Mouse (Mus musculus): ENCODE data around the gene Asprv1. TPM values are rescaled to one million over a fixed set of nuclear protein-coding genes. Genes with fewer than 3 reads are reported as not detected.

Asprv1 gene
- polyA plus RNA-seq, 2 experiments = 0.28 to 0.33 TPM

DNA sequence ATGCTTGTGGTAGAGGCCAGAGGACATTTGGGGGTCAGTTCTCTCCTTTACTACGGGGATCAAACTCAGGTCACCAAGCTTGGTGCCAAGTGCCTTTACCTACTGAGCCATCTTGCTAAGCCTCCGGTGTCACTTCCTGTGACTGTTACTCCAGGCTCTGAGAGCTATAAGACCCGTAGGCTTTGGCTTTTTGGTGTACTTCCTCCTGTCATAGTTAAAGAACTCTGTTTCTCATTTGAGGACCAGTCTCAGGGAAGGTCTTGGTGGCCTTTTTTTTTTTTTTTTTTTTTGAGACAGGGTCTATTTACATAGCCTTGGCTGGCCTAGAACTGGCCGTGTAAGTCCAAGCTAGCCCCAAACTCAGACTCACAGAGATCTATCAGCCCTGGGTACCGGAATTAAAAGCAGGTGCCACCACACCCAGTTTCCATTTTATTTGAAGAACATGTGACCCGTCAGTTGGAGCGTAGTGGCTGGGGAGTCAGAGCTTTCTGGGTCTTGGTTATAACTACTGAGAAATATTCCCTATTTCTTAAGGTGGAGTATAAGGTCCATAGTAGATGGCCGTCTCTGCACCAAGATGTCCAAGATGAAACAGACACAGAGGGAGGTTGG, 44.3 kb upstream of the Asprv1 start:
- DNase-seq (ENCODE audit: low read depth in 3 of 3, low spot score in 3 of 3) (no peak), ATAC-seq (ENCODE audit: insufficient read depth) (no peak)
- TF ChIP-seq CTCF (IDR thresholded peaks at IDR 0.05; ENCODE audit: low read depth) (no peak), EP300 (IDR thresholded peaks at IDR 0.05; ENCODE audit: low read depth) (no peak)
- no peaks in the 10 kb centered on the region for H3K36me3 ChIP-seq (replicated peaks; ENCODE audit: control insufficient read depth, insufficient read depth, low read depth)
- peaks cover 4 to 14% of the 10 kb centered on the region in 2 experiments; a peak in 2 of 4 replicates for H3K4me1 ChIP-seq (replicated peaks; ENCODE audit: control insufficient read depth in 2 of 2, insufficient read depth in 2 of 2, low read length in 1 of 2)
- H3K27me3 ChIP-seq (ENCODE audit: control insufficient read depth, insufficient read depth, low read length) = no peaks in the 10 kb centered on the region
- no peak overlapping the region for H3K4me2 ChIP-seq (ENCODE audit: low read depth)
- no peak overlapping the region for H3K9ac ChIP-seq (replicated peaks)
- H3K27ac ChIP-seq = no peak overlapping the region
- 50% methylated on average over 8 of the region's 8 CpGs for WGBS (ENCODE audit: insufficient replicate concordance)
- H3K4me3 ChIP-seq (ENCODE audit: insufficient read depth in 1 of 2, low read depth in 2 of 2, low read length in 2 of 2) = no peak overlapping the region
- H3K9me3 ChIP-seq (ENCODE audit: control insufficient read depth, low read length) = no peaks in the 10 kb centered on the region

DNA sequence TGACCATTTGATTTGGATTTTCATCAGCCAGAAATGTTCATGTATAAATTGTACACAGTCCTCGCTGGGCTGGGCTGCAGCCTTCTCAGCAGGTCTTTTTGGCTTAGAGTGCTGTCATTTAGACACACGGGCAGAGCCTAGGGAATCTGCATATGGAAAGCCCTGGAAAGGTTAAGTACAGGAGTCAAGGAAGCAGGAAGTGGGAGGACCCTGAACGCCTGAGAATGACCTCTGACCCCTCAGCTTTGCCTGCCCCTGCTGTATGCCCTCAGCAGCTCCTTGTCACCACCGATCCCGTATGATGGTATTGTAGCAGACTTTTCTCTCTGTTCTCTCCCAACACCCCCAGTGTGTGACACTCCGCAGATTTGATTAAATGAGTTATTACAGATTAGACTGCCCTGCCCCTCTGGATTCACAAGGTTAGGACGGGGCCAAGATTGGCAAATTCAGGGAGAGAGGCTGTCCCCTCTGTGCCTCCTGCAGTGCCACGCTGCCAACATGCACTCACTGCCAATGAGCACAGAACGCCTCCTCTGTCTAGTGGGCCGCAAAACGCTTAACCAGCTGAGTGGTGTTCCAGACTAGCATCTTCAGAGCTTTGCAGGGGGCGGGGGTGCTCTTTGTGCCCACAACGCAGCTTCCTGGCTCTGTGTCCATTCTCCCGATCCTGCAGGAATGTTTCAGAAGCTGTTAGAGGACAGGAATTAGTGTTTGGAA, 43.5 kb upstream of the Asprv1 start:
- ATAC-seq (ENCODE audit: insufficient read depth) = peak; percentile 22; the same call in 1 of the 2 replicates
- WGBS (ENCODE audit: insufficient replicate concordance) = 35% methylated on average over 14 of the region's 14 CpGs
- H3K9me3 ChIP-seq (ENCODE audit: control insufficient read depth, low read length) = no peaks in the 10 kb centered on the region
- TF ChIP-seq CTCF (IDR thresholded peaks at IDR 0.05; ENCODE audit: low read depth) (no peak), EP300 (IDR thresholded peaks at IDR 0.05; ENCODE audit: low read depth) (no peak)
- H3K4me3 ChIP-seq (ENCODE audit: insufficient read depth in 1 of 2, low read depth in 2 of 2, low read length in 2 of 2) = peak overlapping the region in 1 of 2 experiments; percentile 9; a peak in 2 of 4 replicates
- no peak overlapping the region for H3K27ac ChIP-seq
- H3K36me3 ChIP-seq (replicated peaks; ENCODE audit: control insufficient read depth, insufficient read depth, low read depth) = no peaks in the 10 kb centered on the region
- no peak for DNase-seq (ENCODE audit: low read depth in 3 of 3, low spot score in 3 of 3)
- no peak overlapping the region for H3K9ac ChIP-seq (replicated peaks)
- H3K4me2 ChIP-seq (ENCODE audit: low read depth) = peak overlapping the region; percentile 50
- no peaks in the 10 kb centered on the region for H3K27me3 ChIP-seq (ENCODE audit: control insufficient read depth, insufficient read depth, low read length)
- H3K4me1 ChIP-seq (replicated peaks; ENCODE audit: control insufficient read depth in 2 of 2, insufficient read depth in 2 of 2, low read length in 1 of 2) = peaks cover 4 to 14% of the 10 kb centered on the region in 2 experiments; a peak in 2 of 4 replicates

DNA sequence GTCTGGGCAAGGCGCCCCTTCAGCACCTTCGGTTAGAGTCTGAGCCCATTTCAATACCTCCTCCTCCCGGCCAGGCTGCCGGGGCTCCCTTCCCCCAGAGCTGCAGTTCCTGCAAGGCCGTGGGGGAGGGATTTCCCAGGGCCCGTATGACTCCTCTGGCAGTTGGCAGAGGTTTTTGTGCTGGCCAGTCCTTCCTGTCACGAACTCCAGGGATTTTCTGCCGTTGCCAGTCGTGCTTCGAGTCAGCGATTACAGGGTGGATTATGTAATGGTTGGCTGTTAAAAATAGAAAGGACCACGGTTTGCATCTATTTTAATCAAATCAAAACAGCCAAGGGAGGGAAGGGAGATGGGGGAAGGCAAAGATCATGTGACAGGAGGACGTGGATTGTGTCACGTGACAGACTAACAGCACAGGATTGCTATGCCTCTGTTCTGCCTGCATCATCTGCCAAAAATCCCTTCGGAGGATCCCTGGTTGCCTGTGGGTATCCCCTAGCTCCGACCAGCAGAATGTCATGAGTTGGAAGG, 42.8 kb upstream of the Asprv1 start:
- Histone ChIP-seq H3K4me1 (replicated peaks; ENCODE audit: control insufficient read depth in 2 of 2, insufficient read depth in 2 of 2, low read length in 1 of 2) (peaks cover 4 to 14% of the 10 kb centered on the region in 2 experiments; a peak in 2 of 4 replicates), H3K9ac (replicated peaks) (no peak overlapping the region), H3K4me3 (ENCODE audit: insufficient read depth in 1 of 2, low read depth in 2 of 2, low read length in 2 of 2) (peak overlapping the region; percentile 9 to 14; a peak in 3 of 4 replicates), H3K27ac (no peak overlapping the region), H3K4me2 (ENCODE audit: low read depth) (peak overlapping the region; percentile 50), H3K27me3 (ENCODE audit: control insufficient read depth, insufficient read depth, low read length) (no peaks in the 10 kb centered on the region), H3K36me3 (replicated peaks; ENCODE audit: control insufficient read depth, insufficient read depth, low read depth) (no peaks in the 10 kb centered on the region), H3K9me3 (ENCODE audit: control insufficient read depth, low read length) (no peaks in the 10 kb centered on the region)
- WGBS (ENCODE audit: insufficient replicate concordance) = 9% methylated on average over 16 of the region's 16 CpGs
- TF ChIP-seq EP300 (IDR thresholded peaks at IDR 0.05; ENCODE audit: low read depth) = no peak
- no peak for TF ChIP-seq CTCF (IDR thresholded peaks at IDR 0.05; ENCODE audit: low read depth)
- peak; percentile 61 for ATAC-seq (ENCODE audit: insufficient read depth)
- DNase-seq (ENCODE audit: low read depth in 3 of 3, low spot score in 3 of 3) = peak in 1 of 3 experiments; percentile 36

DNA sequence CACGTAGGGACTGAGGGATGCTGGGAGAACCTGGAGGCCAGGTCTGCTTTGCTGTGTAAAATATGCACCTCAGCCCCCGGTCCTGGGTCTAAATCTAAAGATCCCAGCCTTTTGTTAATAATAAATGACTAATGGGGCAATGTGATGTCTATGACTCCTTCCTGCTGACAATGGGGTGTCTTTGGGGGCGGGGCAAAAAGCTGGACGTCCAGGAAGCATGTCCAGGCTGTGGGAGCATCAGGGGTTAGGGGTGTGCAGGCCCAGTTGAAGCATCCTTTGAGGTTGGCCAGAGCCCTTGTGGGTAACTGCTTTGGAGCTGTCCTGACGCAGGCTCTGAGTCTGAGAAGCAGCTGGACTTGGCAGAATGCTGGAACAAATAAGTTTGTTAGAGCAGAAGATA, 41.9 kb upstream of the Asprv1 start:
- H3K27me3 ChIP-seq (ENCODE audit: control insufficient read depth, insufficient read depth, low read length) = no peaks in the 10 kb centered on the region
- no peaks in the 10 kb centered on the region for H3K36me3 ChIP-seq (replicated peaks; ENCODE audit: control insufficient read depth, insufficient read depth, low read depth)
- 56% methylated on average over 5 of the region's 5 CpGs for WGBS (ENCODE audit: insufficient replicate concordance)
- no peak overlapping the region for H3K4me3 ChIP-seq (ENCODE audit: insufficient read depth in 1 of 2, low read depth in 2 of 2, low read length in 2 of 2)
- H3K4me2 ChIP-seq (ENCODE audit: low read depth) = no peak overlapping the region
- DNase-seq (ENCODE audit: low read depth in 3 of 3, low spot score in 3 of 3) (no peak), ATAC-seq (ENCODE audit: insufficient read depth) (no peak)
- no peak overlapping the region for H3K27ac ChIP-seq
- peaks cover 4 to 14% of the 10 kb centered on the region in 2 experiments; a peak in 2 of 4 replicates for H3K4me1 ChIP-seq (replicated peaks; ENCODE audit: control insufficient read depth in 2 of 2, insufficient read depth in 2 of 2, low read length in 1 of 2)
- H3K9me3 ChIP-seq (ENCODE audit: control insufficient read depth, low read length) = no peaks in the 10 kb centered on the region
- H3K9ac ChIP-seq (replicated peaks) = no peak overlapping the region
- TF ChIP-seq CTCF (IDR thresholded peaks at IDR 0.05; ENCODE audit: low read depth) = no peak
- no peak for TF ChIP-seq EP300 (IDR thresholded peaks at IDR 0.05; ENCODE audit: low read depth)

DNA sequence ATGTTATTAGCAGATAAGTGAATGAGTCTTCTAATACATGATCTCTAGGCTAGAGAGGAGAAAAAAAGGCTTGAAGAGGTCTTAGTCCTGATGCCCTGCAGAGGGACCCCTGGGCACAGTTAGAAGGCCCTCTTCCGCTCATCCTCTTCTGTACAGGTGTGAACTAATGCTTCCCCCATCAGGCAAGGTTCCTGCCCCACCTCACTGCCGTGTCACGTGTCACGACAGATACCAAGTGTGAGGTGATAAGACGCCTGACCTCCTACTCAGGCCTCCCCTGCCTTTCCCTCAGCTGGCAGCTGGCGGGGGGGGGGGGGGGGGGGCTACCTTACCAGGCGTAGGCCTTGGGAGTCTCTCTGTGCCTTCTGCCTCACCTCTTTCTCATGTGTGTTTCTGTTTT, 39.5 kb upstream of the Asprv1 start:
- Histone ChIP-seq H3K36me3 (replicated peaks; ENCODE audit: control insufficient read depth, insufficient read depth, low read depth) (no peaks in the 10 kb centered on the region), H3K4me2 (ENCODE audit: low read depth) (no peak overlapping the region), H3K4me1 (replicated peaks; ENCODE audit: control insufficient read depth in 2 of 2, insufficient read depth in 2 of 2, low read length in 1 of 2) (peaks cover 4 to 14% of the 10 kb centered on the region in 2 experiments; a peak in 2 of 4 replicates), H3K27me3 (ENCODE audit: control insufficient read depth, insufficient read depth, low read length) (no peaks in the 10 kb centered on the region), H3K9ac (replicated peaks) (no peak overlapping the region), H3K9me3 (ENCODE audit: control insufficient read depth, low read length) (no peaks in the 10 kb centered on the region), H3K4me3 (ENCODE audit: insufficient read depth in 1 of 2, low read depth in 2 of 2, low read length in 2 of 2) (no peak overlapping the region), H3K27ac (no peak overlapping the region)
- DNase-seq (ENCODE audit: low read depth in 3 of 3, low spot score in 3 of 3) = no peak
- TF ChIP-seq EP300 (IDR thresholded peaks at IDR 0.05; ENCODE audit: low read depth) (no peak), CTCF (IDR thresholded peaks at IDR 0.05; ENCODE audit: low read depth) (no peak)
- 21% methylated on average over 7 of the region's 7 CpGs for WGBS (ENCODE audit: insufficient replicate concordance)
- ATAC-seq (ENCODE audit: insufficient read depth) = no peak
